Mouse (Mus musculus): ENCODE data around the gene Cdkal1.

DNA sequence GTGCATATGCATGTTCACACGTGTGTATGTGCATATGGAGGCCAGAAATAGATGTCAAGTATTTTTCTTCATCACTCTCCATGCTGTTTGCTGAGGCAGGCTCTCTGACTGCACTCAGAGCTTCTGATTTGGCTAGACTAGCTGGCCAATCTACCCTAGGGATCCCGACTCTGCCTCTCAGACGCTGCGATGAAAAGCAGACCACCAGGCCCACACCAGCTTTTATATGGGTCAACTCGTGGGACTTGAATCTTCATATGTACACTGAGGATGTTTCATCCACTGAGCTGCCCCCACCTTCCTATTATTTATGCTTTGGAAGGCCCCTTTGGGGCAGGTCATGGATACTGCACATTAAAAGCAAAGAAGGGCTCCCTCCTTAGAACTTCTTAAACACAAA, 652.0 kb downstream of the Cdkal1 start:
- no peak for TF ChIP-seq ZNF384 (IDR thresholded peaks at IDR 0.05; ENCODE audit: low read depth, low read length)
- TF ChIP-seq CHD2 (IDR thresholded peaks at IDR 0.05; ENCODE audit: low read depth, low read length) = no peak
- no peak for TF ChIP-seq HCFC1 (IDR thresholded peaks at IDR 0.05; ENCODE audit: borderline replicate concordance, insufficient read depth, low read length)
- no peak for TF ChIP-seq ZC3H11A (IDR thresholded peaks at IDR 0.05; ENCODE audit: borderline replicate concordance, low read depth, low read length)
- no peak for TF ChIP-seq MAFK (IDR thresholded peaks at IDR 0.05; ENCODE audit: insufficient read depth, low read depth, low read length)

Measured in ES-E14 (cell line).